Mouse (Mus musculus) testis, postnatal 14 days (tissue): ENCODE measurements at regions not wholly inside any gene's neighbourhood (a gene's known extent, or its start where the extent isn't known, plus 50 kb on each side); places are given as distances from the start of the nearest gene placed in this dataset.
A peak's percentile ranks its signal among the peaks of the same experiment; 100 is the strongest.

Source experiments
- DNase-seq: peaks from one replicate; pipeline ENCODE4 v3.0.0; 2021; ENCODE audit warnings: low spot score

GRCm38 (mm10) chr12:12147088-12147687 is 114.8 kb upstream of the Fam49a start:
- no peak for DNase-seq

- DNase-seq, result no peak
These were observed 114.1 kb upstream of the Fam49a start for GRCm38 (mm10) chr12:12147847-12148246.

DNA sequence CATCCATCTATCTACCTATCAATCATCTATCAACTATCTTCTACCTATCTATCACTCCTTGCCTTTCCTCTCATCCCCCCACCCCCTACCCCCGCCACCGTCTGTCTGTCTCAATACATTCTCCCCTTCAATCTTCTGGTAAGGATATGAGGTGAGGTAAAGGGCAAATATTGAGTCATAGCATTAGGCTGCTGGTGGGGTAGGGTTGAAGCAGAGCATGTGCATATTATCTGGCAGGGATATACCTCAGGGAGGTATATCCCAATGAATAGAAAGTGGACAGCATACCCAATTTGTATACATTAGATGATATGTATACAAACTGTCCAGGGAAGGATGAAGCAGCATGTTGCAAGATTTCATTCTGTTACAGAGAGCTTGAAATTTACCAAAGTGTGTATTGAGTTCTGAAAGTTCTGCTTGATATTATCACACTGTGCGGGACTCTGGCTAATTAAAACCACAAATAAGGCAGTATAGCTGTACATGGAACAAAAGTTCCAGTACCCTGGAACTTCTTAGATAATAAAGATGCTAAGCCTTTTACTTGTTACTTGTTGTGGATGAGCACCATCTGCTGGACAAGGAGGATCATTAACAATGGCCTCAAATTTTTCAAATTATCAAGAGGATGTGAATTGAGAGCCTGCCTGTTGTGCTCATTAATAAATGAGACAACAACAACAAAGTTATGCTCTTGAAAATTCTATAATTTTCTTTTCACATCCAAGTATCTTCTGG is 113.1 kb upstream of the Fam49a start:
- no peak for DNase-seq

- no peak for DNase-seq
These were observed 97.5 kb upstream of the Fam49a start for GRCm38 (mm10) chr12:12164411-12164810.

DNA sequence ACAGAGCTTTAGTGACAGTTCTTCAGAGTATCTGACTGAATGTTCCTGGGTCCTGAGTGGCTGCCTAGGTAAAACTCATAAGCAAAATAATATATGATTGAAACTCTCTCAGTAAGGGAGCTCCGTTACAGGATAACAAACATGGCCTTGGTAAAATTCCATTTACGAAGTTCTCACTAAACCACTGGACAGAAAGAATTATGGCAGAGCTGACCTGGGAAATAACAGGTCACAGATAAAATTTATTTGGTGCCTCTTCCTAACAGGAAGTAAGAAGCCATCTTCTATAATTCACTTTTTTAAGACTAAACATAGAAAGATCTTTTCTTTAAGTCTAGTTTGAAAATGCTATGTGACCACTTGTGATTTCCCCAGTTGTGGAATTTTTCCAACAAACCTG is 91.4 kb upstream of the Fam49a start:
- no peak for DNase-seq

- DNase-seq, result no peak
These were observed 89.7 kb upstream of the Fam49a start for GRCm38 (mm10) chr12:12172087-12172823.

DNA sequence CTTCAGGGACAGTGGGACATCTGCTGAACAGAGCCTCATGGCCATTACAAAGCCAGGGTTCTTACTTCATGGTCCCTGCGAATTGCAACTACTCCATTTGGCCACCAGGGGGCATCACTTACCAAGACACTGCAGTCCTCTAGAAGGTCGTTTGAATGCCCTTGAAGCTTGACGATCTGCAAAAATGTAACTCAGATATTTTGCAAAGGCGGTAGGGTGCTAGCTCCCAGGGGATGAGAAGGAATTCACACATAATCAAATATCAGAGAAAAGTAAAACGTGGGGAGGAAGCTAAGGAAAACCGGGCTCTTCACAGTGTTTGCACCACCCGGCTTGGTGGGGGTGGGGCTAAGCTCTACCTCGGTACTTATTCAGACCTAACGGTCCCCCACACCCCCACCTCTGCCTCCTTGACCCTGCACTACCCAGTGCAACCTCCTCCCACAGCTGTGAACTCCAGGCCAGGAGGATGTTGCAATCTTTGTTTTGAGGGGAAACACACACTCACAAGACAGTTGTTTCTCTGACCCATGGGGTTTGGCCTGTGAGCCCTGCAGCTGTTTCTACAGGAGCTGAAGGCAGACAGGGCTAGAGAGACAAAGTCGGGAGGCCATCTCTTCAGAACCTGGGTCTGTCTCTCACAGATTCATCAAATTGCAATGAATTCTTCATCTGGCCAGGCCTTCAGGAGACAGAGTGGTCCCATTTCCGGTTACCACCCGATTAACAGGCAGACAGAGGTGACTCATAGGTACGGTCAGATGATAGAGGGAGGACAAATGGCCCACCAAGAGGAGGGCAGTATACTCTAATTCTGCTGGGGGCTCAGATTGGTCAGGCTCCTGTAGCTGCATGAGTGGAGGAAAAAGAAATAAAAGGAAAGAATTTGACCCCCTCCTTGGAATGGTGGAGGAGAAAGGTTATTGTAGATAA is 85.3 kb upstream of the Fam49a start:
- peak; percentile 63 for DNase-seq

DNA sequence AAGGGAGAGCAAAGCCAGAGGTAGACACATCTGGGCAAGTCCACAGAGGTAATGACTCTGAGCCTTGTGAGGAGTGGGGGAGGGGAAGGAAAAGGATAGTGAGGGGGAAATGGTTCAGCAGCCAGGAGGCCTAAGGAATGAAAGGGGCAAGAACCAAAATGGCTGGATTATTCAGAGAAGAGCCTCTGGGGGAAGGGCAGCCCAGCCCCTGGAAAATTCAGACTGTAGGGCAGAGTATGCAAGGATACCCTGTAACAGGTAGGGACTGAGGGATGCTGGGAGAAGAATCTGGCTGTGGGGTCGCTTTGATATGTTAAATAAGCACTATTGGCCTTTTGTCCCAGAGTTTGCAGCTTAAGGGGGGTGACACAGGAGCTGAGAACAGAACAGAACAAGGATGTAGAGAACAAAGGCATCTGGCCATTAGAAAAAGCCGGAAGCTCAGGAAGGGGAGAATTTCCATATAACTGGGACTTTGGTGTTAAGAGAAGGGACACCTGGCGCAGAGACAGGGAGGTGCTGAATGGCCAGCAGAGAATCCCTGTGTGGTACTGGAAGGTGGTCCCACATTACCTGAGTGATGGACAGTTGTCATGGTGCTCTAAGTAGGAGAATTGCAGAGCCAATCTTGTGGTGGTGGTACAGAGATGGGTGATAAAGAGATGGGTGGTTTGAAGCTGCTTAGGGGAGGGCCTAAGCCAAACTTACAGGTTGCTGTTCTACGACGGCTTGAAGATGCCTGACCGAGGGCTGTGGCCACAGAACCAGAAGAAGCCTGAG is 84.5 kb upstream of the Fam49a start:
- DNase-seq, result no peak

- DNase-seq, result no peak
These were observed 83.5 kb upstream of the Fam49a start for GRCm38 (mm10) chr12:12178391-12178790.

DNA sequence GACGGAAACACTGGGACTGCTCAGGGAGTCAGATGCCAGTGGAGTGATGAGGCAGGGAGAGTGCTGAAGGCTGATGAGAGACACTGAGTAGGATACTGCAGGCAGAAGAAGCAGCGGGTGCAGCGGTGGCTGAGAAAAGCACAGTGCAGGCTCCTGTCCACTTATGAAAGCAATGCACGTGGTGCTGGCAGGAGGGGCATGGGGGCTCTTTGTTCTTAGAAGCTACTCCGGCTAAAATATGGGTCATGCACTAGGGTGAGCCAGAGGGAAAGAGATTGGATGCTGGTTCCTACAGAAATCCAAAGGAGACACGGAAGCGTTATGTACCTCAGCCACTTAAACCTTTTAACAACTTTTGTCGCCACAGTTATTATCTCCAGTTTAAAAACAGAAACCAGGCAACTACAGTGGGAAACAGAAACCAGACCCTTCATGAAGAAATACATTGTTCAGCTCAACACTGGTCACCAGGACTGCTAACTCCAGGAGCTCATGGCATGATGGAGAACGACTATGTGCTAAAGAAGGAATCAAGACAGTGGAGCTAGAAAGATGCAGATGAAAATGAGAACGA is 82.6 kb upstream of the Fam49a start:
- no peak for DNase-seq

DNA sequence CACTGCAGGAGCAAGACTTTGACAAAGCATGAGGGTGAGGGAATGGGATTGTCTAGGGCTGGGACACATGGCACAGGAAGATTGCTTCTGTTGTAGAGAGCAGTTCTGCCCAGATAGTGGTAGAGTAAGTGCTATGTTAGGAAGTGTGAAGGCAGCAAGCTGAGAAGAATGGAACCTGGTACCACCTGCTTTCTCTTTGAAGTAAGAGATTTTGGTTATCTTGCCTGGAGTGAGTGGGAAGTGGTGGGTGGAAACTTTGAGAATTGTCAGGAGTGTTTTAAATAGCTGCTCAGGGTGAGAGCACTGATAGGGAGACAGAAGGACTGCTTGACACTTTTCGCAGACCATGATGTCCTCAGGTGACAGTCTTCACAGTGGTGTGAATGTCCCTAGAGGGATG is 81.0 kb upstream of the Fam49a start:
- no peak for DNase-seq

GRCm38 (mm10) chr12:12181686-12182085 is 80.3 kb upstream of the Fam49a start:
- DNase-seq, result no peak

- DNase-seq, result no peak
These were observed 75.6 kb upstream of the Fam49a start for GRCm38 (mm10) chr12:12186353-12186752.

- DNase-seq, result no peak
These were observed 66.9 kb upstream of the Fam49a start for GRCm38 (mm10) chr12:12195066-12195465.

DNA sequence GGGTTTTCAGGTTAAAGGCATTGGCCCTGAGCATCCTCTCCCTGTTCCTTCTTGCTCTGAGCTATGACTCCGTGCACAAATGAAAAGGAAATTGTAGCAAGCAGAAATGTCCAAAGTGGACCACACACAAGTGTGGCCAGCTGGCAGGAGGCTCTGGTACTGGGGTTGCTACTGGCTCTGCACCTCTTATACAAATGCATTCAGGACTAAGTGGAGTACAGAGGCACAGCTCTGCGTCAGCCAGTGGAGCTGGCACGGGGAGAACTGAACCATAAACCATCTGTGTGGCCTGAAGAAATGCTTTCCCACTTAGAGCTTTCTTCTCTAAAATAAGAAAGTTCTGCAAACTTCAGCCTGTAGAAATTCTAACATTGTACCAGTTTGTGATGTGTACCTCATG is 65.3 kb upstream of the Fam49a start:
- no peak for DNase-seq

- DNase-seq, result no peak
These were observed 53.7 kb upstream of the Fam49a start for GRCm38 (mm10) chr12:12208216-12208615.
